Mouse (Mus musculus): ENCODE results near the gene Gm20695. TPM values are rescaled to one million over a fixed set of nuclear protein-coding genes. Genes with fewer than 3 reads are reported as not detected.

Gene Gm20695
- polyA plus RNA-seq (2014; fragmentation: Nextera tagmentation; extraction: Ambion mirVana), result 1.8 and 3.7 TPM in 2 replicates

- Histone ChIP-seq H3K4me2 (ENCODE audit: low read depth, severe bottlenecking) (peak within 1 kb of the TSS; percentile 71), H3K9ac (ENCODE audit: low read length) (peak within 1 kb of the TSS; percentile 82), H3K4me3 (ENCODE audit: low read depth, low read length) (peak within 1 kb of the TSS; percentile 84), H3K27me3 (ENCODE audit: control insufficient read depth, insufficient read depth, low read length) (no peaks in the 10 kb centered on the region), H3K9me3 (ENCODE audit: control insufficient read depth, low read length) (no peaks in the 10 kb centered on the region), H3K27ac (replicated peaks; ENCODE audit: low read depth, low read length) (peak within 1 kb of the TSS; percentile 64), H3K36me3 (ENCODE audit: control insufficient read depth, insufficient read depth, low read length) (no peaks in the 10 kb centered on the region), H3K4me1 (ENCODE audit: control insufficient read depth, insufficient read depth, low read length) (peaks cover 5% of the 10 kb centered on the region; the same call in 1 of the 2 replicates)
- WGBS, result under 1% methylated on average over 80 of the region's 88 CpGs
- peak; percentile 94 for DNase-seq (ENCODE audit: low spot score)
- peak; percentile 97 for ATAC-seq (ENCODE audit: insufficient number of reproducible peaks, low FRiP score, low TSS enrichment, low read depth)
Measured at GRCm38 (mm10) chr16:3884201-3885064, at the start of gene Gm20695, which contains the start of gene Zfp597. Gm20695 (plus strand) TSS chr16:3884648. Zfp597 (minus strand) TSS chr16:3884561.

GRCm38 (mm10) chr16:3835461-3835860, 49.0 kb upstream of the Gm20695 start:
- no peaks in the 10 kb centered on the region for H3K4me1 ChIP-seq (ENCODE audit: control insufficient read depth, insufficient read depth, low read length)
- 83% methylated on average over 2 of the region's 2 CpGs for WGBS
- no peaks in the 10 kb centered on the region for H3K9me3 ChIP-seq (ENCODE audit: control insufficient read depth, low read length)
- DNase-seq (ENCODE audit: low spot score) (no peak), ATAC-seq (ENCODE audit: insufficient number of reproducible peaks, low FRiP score, low TSS enrichment, low read depth) (no peak)
- no peak overlapping the region for H3K9ac ChIP-seq (ENCODE audit: low read length)
- no peaks in the 10 kb centered on the region for H3K27me3 ChIP-seq (ENCODE audit: control insufficient read depth, insufficient read depth, low read length)
- H3K4me3 ChIP-seq (ENCODE audit: low read depth, low read length), result no peak overlapping the region
- H3K4me2 ChIP-seq (ENCODE audit: low read depth, severe bottlenecking), result no peak overlapping the region
- H3K36me3 ChIP-seq (ENCODE audit: control insufficient read depth, insufficient read depth, low read length), result no peaks in the 10 kb centered on the region
- no peak overlapping the region for H3K27ac ChIP-seq (replicated peaks; ENCODE audit: low read depth, low read length)

- Histone ChIP-seq H3K9ac (ENCODE audit: low read length) (no peak overlapping the region), H3K9me3 (ENCODE audit: control insufficient read depth, low read length) (no peaks in the 10 kb centered on the region), H3K4me2 (ENCODE audit: low read depth, severe bottlenecking) (no peak overlapping the region), H3K36me3 (ENCODE audit: control insufficient read depth, insufficient read depth, low read length) (no peaks in the 10 kb centered on the region), H3K4me3 (ENCODE audit: low read depth, low read length) (no peak overlapping the region), H3K4me1 (ENCODE audit: control insufficient read depth, insufficient read depth, low read length) (no peaks in the 10 kb centered on the region), H3K27me3 (ENCODE audit: control insufficient read depth, insufficient read depth, low read length) (no peaks in the 10 kb centered on the region), H3K27ac (replicated peaks; ENCODE audit: low read depth, low read length) (no peak overlapping the region)
- DNase-seq (ENCODE audit: low spot score) (no peak), ATAC-seq (ENCODE audit: insufficient number of reproducible peaks, low FRiP score, low TSS enrichment, low read depth) (no peak)
- WGBS, result 58% methylated on average over 17 of the region's 17 CpGs
Measured at GRCm38 (mm10) chr16:3839157-3839885, 45.1 kb upstream of the Gm20695 start.

- 49% methylated on average over 4 of the region's 4 CpGs for WGBS
- Histone ChIP-seq H3K9me3 (ENCODE audit: control insufficient read depth, low read length) (no peaks in the 10 kb centered on the region), H3K27ac (replicated peaks; ENCODE audit: low read depth, low read length) (no peak overlapping the region), H3K36me3 (ENCODE audit: control insufficient read depth, insufficient read depth, low read length) (no peaks in the 10 kb centered on the region), H3K4me3 (ENCODE audit: low read depth, low read length) (no peak overlapping the region), H3K27me3 (ENCODE audit: control insufficient read depth, insufficient read depth, low read length) (no peaks in the 10 kb centered on the region), H3K9ac (ENCODE audit: low read length) (no peak overlapping the region), H3K4me2 (ENCODE audit: low read depth, severe bottlenecking) (no peak overlapping the region), H3K4me1 (ENCODE audit: control insufficient read depth, insufficient read depth, low read length) (no peaks in the 10 kb centered on the region)
- ATAC-seq (ENCODE audit: insufficient number of reproducible peaks, low FRiP score, low TSS enrichment, low read depth) (no peak), DNase-seq (ENCODE audit: low spot score) (no peak)
Measured at GRCm38 (mm10) chr16:3842989-3843388, 41.5 kb upstream of the Gm20695 start.

- Histone ChIP-seq H3K9me3 (ENCODE audit: control insufficient read depth, low read length) (no peaks in the 10 kb centered on the region), H3K4me1 (ENCODE audit: control insufficient read depth, insufficient read depth, low read length) (no peaks in the 10 kb centered on the region), H3K4me2 (ENCODE audit: low read depth, severe bottlenecking) (no peak overlapping the region), H3K9ac (ENCODE audit: low read length) (no peak overlapping the region), H3K27me3 (ENCODE audit: control insufficient read depth, insufficient read depth, low read length) (no peaks in the 10 kb centered on the region), H3K4me3 (ENCODE audit: low read depth, low read length) (no peak overlapping the region), H3K27ac (replicated peaks; ENCODE audit: low read depth, low read length) (no peak overlapping the region), H3K36me3 (ENCODE audit: control insufficient read depth, insufficient read depth, low read length) (no peaks in the 10 kb centered on the region)
- WGBS, result 65% methylated on average over 1 of the region's 1 CpGs
- no peak for DNase-seq (ENCODE audit: low spot score)
- ATAC-seq (ENCODE audit: insufficient number of reproducible peaks, low FRiP score, low TSS enrichment, low read depth), result no peak
Measured at GRCm38 (mm10) chr16:3843796-3844195, 40.7 kb upstream of the Gm20695 start.

GRCm38 (mm10) chr16:3846711-3847518, 37.5 kb upstream of the Gm20695 start, which contains the start of gene Zfp174:
Zfp174 (plus strand) TSS chr16:3847268.
- Histone ChIP-seq H3K4me1 (ENCODE audit: control insufficient read depth, insufficient read depth, low read length) (no peaks in the 10 kb centered on the region), H3K36me3 (ENCODE audit: control insufficient read depth, insufficient read depth, low read length) (no peaks in the 10 kb centered on the region), H3K9ac (ENCODE audit: low read length) (peak within 1 kb of the TSS; percentile 63), H3K4me3 (ENCODE audit: low read depth, low read length) (peak within 1 kb of the TSS; percentile 59), H3K9me3 (ENCODE audit: control insufficient read depth, low read length) (no peaks in the 10 kb centered on the region), H3K27me3 (ENCODE audit: control insufficient read depth, insufficient read depth, low read length) (no peaks in the 10 kb centered on the region), H3K27ac (replicated peaks; ENCODE audit: low read depth, low read length) (no peak within 1 kb of the TSS), H3K4me2 (ENCODE audit: low read depth, severe bottlenecking) (peak within 1 kb of the TSS; percentile 59)
- peak; percentile 93 for DNase-seq (ENCODE audit: low spot score)
- ATAC-seq (ENCODE audit: insufficient number of reproducible peaks, low FRiP score, low TSS enrichment, low read depth), result peak; percentile 100
- 3% methylated on average over 38 of the region's 38 CpGs for WGBS

GRCm38 (mm10) chr16:3847871-3848270, 36.6 kb upstream of the Gm20695 start:
- no peak overlapping the region for H3K9ac ChIP-seq (ENCODE audit: low read length)
- no peaks in the 10 kb centered on the region for H3K27me3 ChIP-seq (ENCODE audit: control insufficient read depth, insufficient read depth, low read length)
- H3K9me3 ChIP-seq (ENCODE audit: control insufficient read depth, low read length), result no peaks in the 10 kb centered on the region
- H3K27ac ChIP-seq (replicated peaks; ENCODE audit: low read depth, low read length), result no peak overlapping the region
- H3K4me2 ChIP-seq (ENCODE audit: low read depth, severe bottlenecking), result peak overlapping the region; percentile 59; the same call in 1 of the 2 replicates
- no peak for DNase-seq (ENCODE audit: low spot score)
- H3K36me3 ChIP-seq (ENCODE audit: control insufficient read depth, insufficient read depth, low read length), result no peaks in the 10 kb centered on the region
- ATAC-seq (ENCODE audit: insufficient number of reproducible peaks, low FRiP score, low TSS enrichment, low read depth), result no peak
- WGBS, result 65% methylated on average over 4 of the region's 4 CpGs
- H3K4me1 ChIP-seq (ENCODE audit: control insufficient read depth, insufficient read depth, low read length), result no peaks in the 10 kb centered on the region
- H3K4me3 ChIP-seq (ENCODE audit: low read depth, low read length), result no peak overlapping the region

- WGBS, result 78% methylated on average over 3 of the region's 3 CpGs
Measured at GRCm38 (mm10) chr16:3848416-3848815, 36.0 kb upstream of the Gm20695 start.

More at GRCm38 (mm10) chr16:3848416-3848815, 36.0 kb upstream of the Gm20695 start:
- DNase-seq (ENCODE audit: low spot score), result no peak
- no peak overlapping the region for H3K4me3 ChIP-seq (ENCODE audit: low read depth, low read length)
- no peak overlapping the region for H3K4me2 ChIP-seq (ENCODE audit: low read depth, severe bottlenecking)
- H3K27me3 ChIP-seq (ENCODE audit: control insufficient read depth, insufficient read depth, low read length), result no peaks in the 10 kb centered on the region
- H3K36me3 ChIP-seq (ENCODE audit: control insufficient read depth, insufficient read depth, low read length), result no peaks in the 10 kb centered on the region
- no peak overlapping the region for H3K27ac ChIP-seq (replicated peaks; ENCODE audit: low read depth, low read length)
- no peaks in the 10 kb centered on the region for H3K4me1 ChIP-seq (ENCODE audit: control insufficient read depth, insufficient read depth, low read length)
- H3K9ac ChIP-seq (ENCODE audit: low read length), result no peak overlapping the region
- H3K9me3 ChIP-seq (ENCODE audit: control insufficient read depth, low read length), result no peaks in the 10 kb centered on the region
- ATAC-seq (ENCODE audit: insufficient number of reproducible peaks, low FRiP score, low TSS enrichment, low read depth), result no peak
